Mouse (Mus musculus) kidney, postnatal 0 days (tissue): ENCODE results near the gene Gm3618. TPM values are rescaled to one million over a fixed set of nuclear protein-coding genes. Genes with fewer than 3 reads are reported as not detected.
A peak's percentile ranks its signal among the peaks of the same experiment; 100 is the strongest.
"Not testable (repeated sequence)": the region's sequence is repeated elsewhere in the genome, so short reads cannot be mapped to it uniquely, and the experiment has no call there.

Experiments
- ATAC-seq: fragments of 200-750 bp; cut with Nextera tagmentation; replicated peaks from 2 replicates; pipeline ENCODE4 v1.8.0; 2017; ENCODE audit warnings: low read depth, moderate number of reproducible peaks, moderate TSS enrichment, moderate library complexity; ENCODE audit not compliant: low FRiP score
- DNase-seq: peaks from one replicate; pipeline ENCODE4 v3.0.0-alpha.2; 2016; ENCODE audit warnings: low spot score
- H3K27ac ChIP-seq: fragments of 300-500 bp; sonication (generic); 2 replicates; pipeline ENCODE4 v1.5.1; 2014; ENCODE audit warnings: mild to moderate bottlenecking
- H3K27me3 ChIP-seq: fragments of 300-500 bp; sonication (generic); 2 replicates; pipeline ENCODE4 v1.6.1; 2014; ENCODE audit warnings: low read length, mixed read lengths; ENCODE audit not compliant: insufficient read depth
- H3K36me3 ChIP-seq: fragments of 300-500 bp; sonication (generic); 2 replicates; pipeline ENCODE4 v1.6.1; 2014; ENCODE audit warnings: low read length, mixed read lengths; ENCODE audit not compliant: insufficient read depth
- H3K4me1 ChIP-seq: fragments of 300-500 bp; sonication (generic); replicated peaks from 2 replicates; pipeline ENCODE4 v1.6.1; 2014; ENCODE audit warnings: antibody characterized with exemption, low read length, mixed read lengths; ENCODE audit not compliant: insufficient read depth
- H3K4me2 ChIP-seq: fragments of 300-500 bp; sonication (generic); 2 replicates; pipeline ENCODE4 v1.6.1; 2014; ENCODE audit warnings: mild to moderate bottlenecking, low read length, moderate library complexity, mixed read lengths
- H3K4me3 ChIP-seq: fragments of 300-500 bp; sonication (generic); replicated peaks from 2 replicates; pipeline ENCODE4 v1.5.1; 2014; ENCODE audit warnings: low read depth, low read length
- H3K9ac ChIP-seq: fragments of 300-500 bp; sonication (generic); 2 replicates; pipeline ENCODE4 v1.6.1; 2014; ENCODE audit warnings: low read depth, low read length
- H3K9me3 ChIP-seq: fragments of 300-500 bp; sonication (generic); replicated peaks from 2 replicates; pipeline ENCODE4 v1.6.1; 2016; ENCODE audit warnings: low read length, inconsistent platforms, mixed read lengths
- WGBS: fragments of 180-500 bp; shearing (Covaris S2); extraction: QIAGEN DNeasy Blood & Tissue Kit; methylation state at CpG from one replicate; pipeline ENCODE4 v1.1.7; 2014; 5-methylcytosine and 5-hydroxymethylcytosine counted together
- polyA plus RNA-seq: library from polyadenylated mRNA; unstranded; fragments of >200 nt; fragmentation: Nextera tagmentation; extraction: Ambion mirVana; gene quantifications from 2 replicates; pipeline ENCODE4 v1.2.1, GENCODE M21; 2015

Gm3618 gene
- polyA plus RNA-seq = not detected in 2 replicates

DNA sequence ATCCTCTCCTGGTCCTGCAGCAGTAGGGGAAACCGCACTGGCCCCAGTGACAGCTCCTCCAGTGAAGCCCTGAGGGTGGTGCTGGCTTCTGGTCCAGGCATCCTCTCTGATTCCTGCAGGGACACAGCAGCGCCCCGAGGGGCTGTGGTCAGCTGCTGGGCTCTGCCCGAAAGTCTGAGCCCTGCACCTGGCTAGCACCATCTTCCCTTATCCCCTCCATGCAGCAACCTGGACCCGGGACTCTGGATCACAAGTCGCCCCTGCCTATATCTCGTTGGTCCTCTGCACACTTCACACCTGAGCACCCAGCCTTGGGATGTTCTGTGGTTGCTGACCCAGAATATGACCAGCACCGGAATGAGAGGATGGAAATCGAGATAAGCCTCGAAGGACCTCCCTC is at the start of gene Gm3618:
Gene Gm3618, minus strand, starts transcription at position 101 of the 400 bp plus-strand sequence.
- no CpG with 5 or more reads among the region's 10 CpGs for WGBS
- not testable (repeated sequence) for H3K27ac ChIP-seq, H3K4me2 ChIP-seq, H3K4me3 ChIP-seq, H3K9ac ChIP-seq, H3K9me3 ChIP-seq, ATAC-seq, H3K27me3 ChIP-seq, DNase-seq, H3K36me3 ChIP-seq, H3K4me1 ChIP-seq

- not testable (repeated sequence) for H3K4me3 ChIP-seq, ATAC-seq, H3K4me2 ChIP-seq, H3K9ac ChIP-seq, H3K36me3 ChIP-seq, H3K27me3 ChIP-seq, H3K9me3 ChIP-seq, DNase-seq, H3K4me1 ChIP-seq, H3K27ac ChIP-seq
- 74% methylated on average over 2 of the region's 4 CpGs for WGBS
Measured at GRCm38 (mm10) chr14:6390219-6390618, 46.7 kb upstream of the Gm3618 start, which contains the start of gene Gm16440. Gene Gm16440, minus strand, starts transcription at chr14:6390319.

DNA sequence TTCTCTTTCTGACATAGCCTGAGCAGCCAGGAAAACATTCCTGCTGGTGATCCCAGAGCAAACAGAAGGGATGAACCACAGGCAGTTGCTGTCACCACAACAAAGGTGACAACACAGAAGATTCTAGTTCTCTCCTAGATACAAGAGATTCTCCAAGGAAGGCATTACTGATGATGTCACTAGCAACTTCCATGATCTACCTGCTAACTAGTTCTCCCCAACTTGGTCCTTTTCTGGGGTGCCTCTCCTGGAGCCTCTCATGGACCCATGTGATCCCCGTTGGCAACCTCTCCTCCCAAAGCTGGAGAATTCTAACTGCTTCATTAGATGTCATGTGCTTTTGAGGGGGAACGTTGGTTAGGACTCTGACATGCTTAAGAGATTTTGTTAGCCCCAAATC is 38.7 kb downstream of the Gm3618 start, which contains the start of gene Gm21103:
Gene Gm21103, minus strand, starts transcription at position 101 of the 400 bp plus-strand sequence.
- not testable (repeated sequence) for H3K4me1 ChIP-seq, H3K4me3 ChIP-seq, ATAC-seq, H3K9me3 ChIP-seq, H3K9ac ChIP-seq, H3K36me3 ChIP-seq, H3K27me3 ChIP-seq, H3K27ac ChIP-seq, H3K4me2 ChIP-seq, DNase-seq
- 73% methylated on average over 2 of the region's 2 CpGs for WGBS

GRCm38 (mm10) chr14:6286931-6287715 is 56.4 kb downstream of the Gm3618 start, which contains the start of gene Gm3411:
Gene Gm3411, minus strand, starts transcription at chr14:6287250.
- 4% methylated on average over 50 of the region's 57 CpGs for WGBS
- not testable (repeated sequence) for H3K9me3 ChIP-seq, H3K36me3 ChIP-seq, H3K9ac ChIP-seq, H3K27me3 ChIP-seq, ATAC-seq, H3K27ac ChIP-seq, H3K4me1 ChIP-seq
- Histone ChIP-seq H3K4me3 (peak within 1 kb of the TSS; percentile 32), H3K4me2 (peak within 1 kb of the TSS; percentile 58)
- DNase-seq = peak; percentile 51

Other genes starting within 250 kb of the Gm3618 start
- 0.47 and 0.50 TPM in 2 replicates for gene Gm8206, start 249.7 kb downstream of the Gm3618 start, polyA plus RNA-seq
- 0.79 and 1.1 TPM in 2 replicates for gene Gm3468, start 235.0 kb downstream of the Gm3618 start, polyA plus RNA-seq
- not detected in 2 replicates for gene Gm3476, start 217.9 kb downstream of the Gm3618 start, polyA plus RNA-seq
- gene Gm21560, start 124.4 kb downstream of the Gm3618 start, polyA plus RNA-seq = not detected in 2 replicates
- gene Gm3411, start 56.4 kb downstream of the Gm3618 start, polyA plus RNA-seq = 0.67 and 0.79 TPM in 2 replicates
- gene Gm21103, start 38.8 kb downstream of the Gm3618 start, polyA plus RNA-seq = not detected in 2 replicates
- not detected in 2 replicates for gene Gm16440, start 46.6 kb upstream of the Gm3618 start, polyA plus RNA-seq
- gene Gm3591, start 68.8 kb upstream of the Gm3618 start, polyA plus RNA-seq = 0.37 TPM in 1 of 2 replicates, not detected in the other
- not detected in 2 replicates for gene Gm3594, start 100.9 kb upstream of the Gm3618 start, polyA plus RNA-seq
- not detected in 2 replicates for gene Gm8356, start 193.6 kb upstream of the Gm3618 start, polyA plus RNA-seq
- gene Gm3629, start 246.9 kb upstream of the Gm3618 start, polyA plus RNA-seq = 0.11 TPM in 1 of 2 replicates, not detected in the other